Mouse (Mus musculus) embryonic facial prominence, embryonic 14.5 days (tissue): ENCODE results near the gene Med9. TPM values are rescaled to one million over a fixed set of nuclear protein-coding genes. Genes with fewer than 3 reads are reported as not detected.

ENCODE experiments used
- ATAC-seq: fragments of 200-750 bp; cut with Nextera tagmentation; 2 replicates; pipeline ENCODE4 v1.8.0; 2017; ENCODE audit warnings: low read depth, moderate number of reproducible peaks, moderate TSS enrichment
- DNase-seq: peaks from one replicate; pipeline ENCODE4 v3.0.0-alpha.2; 2015; ENCODE audit warnings: low spot score
- H3K27ac ChIP-seq: fragments of 300-500 bp; sonication (generic); replicated peaks from 2 replicates; pipeline ENCODE4 v1.5.1; 2014; ENCODE audit warnings: low read depth, mild to moderate bottlenecking, low read length, moderate library complexity
- H3K27me3 ChIP-seq: fragments of 300-500 bp; sonication (generic); replicated peaks from 2 replicates; pipeline ENCODE4 v1.6.1; 2014; ENCODE audit warnings: low read length; ENCODE audit not compliant: control insufficient read depth, insufficient read depth
- H3K36me3 ChIP-seq: fragments of 300-500 bp; sonication (generic); 2 replicates; pipeline ENCODE4 v1.6.1; 2014; ENCODE audit warnings: low read length, mixed read lengths; ENCODE audit not compliant: control insufficient read depth, insufficient read depth
- H3K4me1 ChIP-seq: fragments of 300-500 bp; sonication (generic); 2 replicates; pipeline ENCODE4 v1.6.1; 2014; ENCODE audit warnings: antibody characterized with exemption, low read length; ENCODE audit not compliant: control insufficient read depth, insufficient read depth
- H3K4me2 ChIP-seq: fragments of 300-500 bp; sonication (generic); 2 replicates; pipeline ENCODE4 v1.6.1; 2014; ENCODE audit warnings: low read depth, mild to moderate bottlenecking, low read length, moderate library complexity, mixed read lengths
- H3K4me3 ChIP-seq: fragments of 300-500 bp; sonication (generic); 2 replicates; pipeline ENCODE4 v1.5.1; 2014; ENCODE audit warnings: low read depth, mild to moderate bottlenecking, low read length
- H3K9ac ChIP-seq: fragments of 300-500 bp; sonication (generic); 2 replicates; pipeline ENCODE4 v1.6.1; 2014; ENCODE audit warnings: low read depth, mild to moderate bottlenecking, low read length, moderate library complexity, mixed read lengths
- H3K9me3 ChIP-seq: fragments of 300-500 bp; sonication (generic); 2 replicates; pipeline ENCODE4 v1.6.1; 2016; ENCODE audit warnings: low read length; ENCODE audit not compliant: control insufficient read depth
- WGBS: fragments of 180-500 bp; shearing (Covaris S2); extraction: QIAGEN DNeasy Blood & Tissue Kit; methylation state at CpG from one replicate; pipeline ENCODE4 v1.1.7; 2014; 5-methylcytosine and 5-hydroxymethylcytosine counted together
- polyA plus RNA-seq: library from polyadenylated mRNA; unstranded; fragments of >200 nt; fragmentation: Nextera tagmentation; extraction: Ambion mirVana; gene quantifications from 2 replicates; pipeline ENCODE4 v1.2.1, GENCODE M21; 2014

Gene Med9
- polyA plus RNA-seq, 1 experiment from 2014 or later: 33.3 TPM

DNA sequence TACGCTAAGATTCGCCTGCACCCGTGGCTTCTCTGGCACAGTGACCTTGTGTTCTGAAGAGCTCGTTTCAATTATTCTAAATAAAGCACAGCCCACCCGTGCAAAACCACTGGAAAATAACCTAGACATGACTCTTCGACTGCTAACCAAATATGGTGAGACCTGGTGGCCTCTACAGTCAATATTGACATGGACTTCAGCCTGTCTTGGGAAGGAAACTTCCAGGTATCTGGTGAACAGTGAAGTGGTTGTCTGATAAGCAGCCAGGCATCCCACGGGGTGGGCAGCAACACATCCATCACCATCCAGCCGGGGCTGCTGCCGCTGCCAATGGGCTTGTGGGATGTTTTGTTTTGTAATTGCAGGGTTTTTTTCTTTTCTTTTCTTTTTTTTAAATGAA lies 46.3 kb downstream of the Med9 start:
- Histone ChIP-seq H3K9me3 (no peaks in the 10 kb centered on the region), H3K4me1 (peaks cover 6% of the 10 kb centered on the region; the same call in 1 of the 2 replicates), H3K36me3 (no peaks in the 10 kb centered on the region), H3K27me3 (no peaks in the 10 kb centered on the region), H3K9ac (no peak overlapping the region), H3K27ac (no peak overlapping the region), H3K4me3 (no peak overlapping the region), H3K4me2 (no peak overlapping the region)
- no peak for DNase-seq
- WGBS: 64% methylated on average over 9 of the region's 9 CpGs
- ATAC-seq: no peak

DNA sequence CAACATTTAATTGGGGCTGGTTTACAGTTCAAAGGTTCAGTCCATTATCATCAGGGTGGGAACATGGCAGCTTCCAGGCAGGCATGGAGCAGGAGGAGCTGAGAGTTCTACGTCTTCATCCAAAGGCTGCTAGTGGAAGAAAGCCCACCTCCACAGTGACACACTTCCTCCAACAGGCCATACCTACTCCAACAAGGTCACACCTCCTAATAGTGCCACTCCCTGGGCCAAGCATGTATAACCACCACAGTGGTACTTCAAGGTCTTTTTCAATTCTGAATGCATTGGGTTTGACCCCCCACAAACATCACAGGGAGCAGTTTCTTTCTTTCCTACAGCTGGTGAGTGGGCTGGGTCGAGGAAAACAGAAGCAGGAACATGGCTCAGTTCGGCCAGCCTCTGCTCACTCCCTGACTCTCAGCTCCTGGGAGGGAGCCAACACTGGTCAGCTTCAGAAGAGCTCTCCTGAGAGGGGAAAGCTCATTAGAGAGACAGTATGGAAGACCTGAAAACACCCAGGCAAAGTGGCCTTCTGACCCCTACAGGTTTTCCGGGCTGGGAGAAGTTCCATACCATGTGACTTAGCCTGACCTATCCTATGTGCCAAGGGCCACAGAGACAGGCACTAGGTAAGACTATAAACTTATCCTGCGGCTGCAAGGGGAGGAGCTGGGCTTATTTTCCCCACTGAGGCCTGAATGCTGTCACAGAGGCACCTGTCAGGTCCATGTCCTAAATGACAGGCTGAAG lies 53.4 kb downstream of the Med9 start:
- no peaks in the 10 kb centered on the region for H3K4me1 ChIP-seq
- no peak overlapping the region for H3K27ac ChIP-seq
- DNase-seq (no peak), ATAC-seq (no peak)
- no peaks in the 10 kb centered on the region for H3K36me3 ChIP-seq
- WGBS: 77% methylated on average over 5 of the region's 5 CpGs
- no peaks in the 10 kb centered on the region for H3K9me3 ChIP-seq
- no peak overlapping the region for H3K4me3 ChIP-seq
- no peaks in the 10 kb centered on the region for H3K27me3 ChIP-seq
- no peak overlapping the region for H3K9ac ChIP-seq
- no peak overlapping the region for H3K4me2 ChIP-seq

- Histone ChIP-seq H3K9me3 (no peaks in the 10 kb centered on the region), H3K4me3 (no peak overlapping the region), H3K9ac (no peak overlapping the region), H3K27ac (no peak overlapping the region), H3K36me3 (no peaks in the 10 kb centered on the region), H3K4me1 (no peaks in the 10 kb centered on the region), H3K4me2 (no peak overlapping the region), H3K27me3 (no peaks in the 10 kb centered on the region)
- ATAC-seq (no peak), DNase-seq (no peak)
- WGBS: 88% methylated on average over 8 of the region's 8 CpGs
Observed at GRCm38 (mm10) chr11:60003811-60004210, 55.8 kb downstream of the Med9 start.

DNA sequence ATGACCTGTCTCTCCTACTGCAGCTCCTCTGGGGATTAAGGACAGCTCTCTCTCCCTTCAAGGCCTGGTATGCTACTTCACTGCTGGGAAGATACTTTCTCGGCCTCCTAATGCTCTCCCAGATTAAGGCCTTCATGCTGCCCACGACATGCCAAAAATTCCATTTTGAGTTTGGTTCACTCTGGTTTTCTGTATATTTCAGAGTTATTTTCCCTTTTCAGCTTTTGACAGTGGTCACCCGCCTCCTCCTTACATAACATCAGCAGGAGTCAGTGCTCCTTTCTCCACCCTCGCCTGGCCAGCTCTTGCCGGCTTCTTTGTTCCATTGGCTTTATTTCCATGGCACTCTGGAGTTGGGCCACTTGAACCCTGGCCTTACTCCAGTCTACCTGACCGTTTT lies 56.7 kb downstream of the Med9 start:
- WGBS: 80% methylated on average over 6 of the region's 6 CpGs
- no peak overlapping the region for H3K4me3 ChIP-seq
- no peaks in the 10 kb centered on the region for H3K36me3 ChIP-seq
- no peaks in the 10 kb centered on the region for H3K27me3 ChIP-seq
- no peaks in the 10 kb centered on the region for H3K4me1 ChIP-seq
- H3K9me3 ChIP-seq: no peaks in the 10 kb centered on the region
- H3K4me2 ChIP-seq: no peak overlapping the region
- ATAC-seq (no peak), DNase-seq (no peak)
- no peak overlapping the region for H3K27ac ChIP-seq
- H3K9ac ChIP-seq: no peak overlapping the region

GRCm38 (mm10) chr11:60005866-60006265 lies 57.9 kb downstream of the Med9 start:
- no peaks in the 10 kb centered on the region for H3K9me3 ChIP-seq
- no peaks in the 10 kb centered on the region for H3K27me3 ChIP-seq
- H3K27ac ChIP-seq: no peak overlapping the region
- H3K36me3 ChIP-seq: no peaks in the 10 kb centered on the region
- no peak overlapping the region for H3K4me2 ChIP-seq
- no peak overlapping the region for H3K9ac ChIP-seq
- DNase-seq (no peak), ATAC-seq (no peak)
- WGBS: 72% methylated on average over 3 of the region's 3 CpGs
- H3K4me3 ChIP-seq: no peak overlapping the region
- H3K4me1 ChIP-seq: no peaks in the 10 kb centered on the region

DNA sequence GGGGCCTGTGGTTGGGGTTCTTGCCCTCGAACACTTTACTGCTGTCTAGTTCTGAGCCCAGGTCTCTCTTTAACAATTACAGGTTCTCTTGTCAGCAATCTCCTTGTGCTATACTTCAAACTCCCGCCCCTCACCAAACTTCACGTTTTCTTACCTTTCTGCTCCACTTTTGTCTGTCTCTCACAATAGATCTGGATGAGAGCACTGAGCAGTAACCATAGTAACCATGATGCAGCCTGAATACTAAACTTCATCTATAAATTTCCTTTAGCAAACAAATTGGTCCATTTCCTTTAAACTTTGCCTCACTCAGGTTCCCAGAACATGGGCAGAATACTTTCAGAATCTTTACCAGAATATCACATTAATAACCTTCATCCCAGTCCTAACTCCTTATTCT lies 61.4 kb downstream of the Med9 start:
- Histone ChIP-seq H3K9me3 (no peaks in the 10 kb centered on the region), H3K9ac (no peak overlapping the region), H3K27me3 (no peaks in the 10 kb centered on the region), H3K4me3 (no peak overlapping the region), H3K27ac (no peak overlapping the region), H3K4me2 (no peak overlapping the region), H3K36me3 (no peaks in the 10 kb centered on the region), H3K4me1 (no peaks in the 10 kb centered on the region)
- ATAC-seq (no peak), DNase-seq (no peak)
- WGBS: 69% methylated on average over 3 of the region's 3 CpGs

DNA sequence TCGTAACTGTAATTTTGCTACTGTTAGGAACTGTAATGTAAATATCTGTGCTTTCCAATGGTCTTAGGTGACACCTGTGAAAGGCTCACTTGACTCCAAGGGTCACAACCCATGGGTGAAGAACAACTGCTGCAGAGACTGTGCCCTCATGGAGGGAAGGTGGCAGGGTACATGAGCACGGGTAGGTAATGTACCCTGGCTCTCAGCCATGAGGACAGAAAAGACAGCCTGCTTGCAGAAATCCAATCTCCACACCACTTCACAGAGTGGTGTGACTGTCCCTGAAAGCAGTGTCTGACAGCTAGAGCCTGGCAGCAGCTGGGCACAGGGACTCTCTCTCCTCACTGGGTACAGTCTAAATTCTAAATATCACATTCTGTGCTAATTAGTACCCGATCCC lies 63.5 kb downstream of the Med9 start:
- no peak overlapping the region for H3K9ac ChIP-seq
- ATAC-seq (no peak), DNase-seq (no peak)
- H3K27me3 ChIP-seq: no peaks in the 10 kb centered on the region
- H3K9me3 ChIP-seq: no peaks in the 10 kb centered on the region
- WGBS: 88% methylated on average over 3 of the region's 3 CpGs
- H3K27ac ChIP-seq: no peak overlapping the region
- no peaks in the 10 kb centered on the region for H3K36me3 ChIP-seq
- H3K4me1 ChIP-seq: no peaks in the 10 kb centered on the region
- H3K4me2 ChIP-seq: no peak overlapping the region
- H3K4me3 ChIP-seq: no peak overlapping the region

Other genes starting within 250 kb of the Med9 start
- 0.96 and 1.3 TPM in 2 replicates for gene Pld6, start 160.6 kb upstream of the Med9 start, polyA plus RNA-seq
- gene Flcn, start 138.2 kb upstream of the Med9 start, polyA plus RNA-seq: 31.0 and 32.2 TPM in 2 replicates
- gene Nt5m, start 108.8 kb upstream of the Med9 start, polyA plus RNA-seq: 34.6 and 37.5 TPM in 2 replicates
- 180 and 198 TPM in 2 replicates for gene Cops3, start 108.4 kb upstream of the Med9 start, polyA plus RNA-seq
- 1.6 and 2.2 TPM in 2 replicates for gene Rasd1, start 16.7 kb downstream of the Med9 start, polyA plus RNA-seq
- gene Pemt, start 98.3 kb downstream of the Med9 start, polyA plus RNA-seq: 8.0 and 9.2 TPM in 2 replicates
- 23.9 and 27.6 TPM in 2 replicates for gene Rai1, start 156.8 kb downstream of the Med9 start, polyA plus RNA-seq